Mouse (Mus musculus): ENCODE data around the gene Tmco4. TPM values are rescaled to one million over a fixed set of nuclear protein-coding genes. Genes with fewer than 3 reads are reported as not detected.

Gene Tmco4
- 5.4 and 5.5 TPM in 2 replicates for polyA plus RNA-seq (2016; fragmentation: Nextera tagmentation; extraction: Ambion mirVana)

DNA sequence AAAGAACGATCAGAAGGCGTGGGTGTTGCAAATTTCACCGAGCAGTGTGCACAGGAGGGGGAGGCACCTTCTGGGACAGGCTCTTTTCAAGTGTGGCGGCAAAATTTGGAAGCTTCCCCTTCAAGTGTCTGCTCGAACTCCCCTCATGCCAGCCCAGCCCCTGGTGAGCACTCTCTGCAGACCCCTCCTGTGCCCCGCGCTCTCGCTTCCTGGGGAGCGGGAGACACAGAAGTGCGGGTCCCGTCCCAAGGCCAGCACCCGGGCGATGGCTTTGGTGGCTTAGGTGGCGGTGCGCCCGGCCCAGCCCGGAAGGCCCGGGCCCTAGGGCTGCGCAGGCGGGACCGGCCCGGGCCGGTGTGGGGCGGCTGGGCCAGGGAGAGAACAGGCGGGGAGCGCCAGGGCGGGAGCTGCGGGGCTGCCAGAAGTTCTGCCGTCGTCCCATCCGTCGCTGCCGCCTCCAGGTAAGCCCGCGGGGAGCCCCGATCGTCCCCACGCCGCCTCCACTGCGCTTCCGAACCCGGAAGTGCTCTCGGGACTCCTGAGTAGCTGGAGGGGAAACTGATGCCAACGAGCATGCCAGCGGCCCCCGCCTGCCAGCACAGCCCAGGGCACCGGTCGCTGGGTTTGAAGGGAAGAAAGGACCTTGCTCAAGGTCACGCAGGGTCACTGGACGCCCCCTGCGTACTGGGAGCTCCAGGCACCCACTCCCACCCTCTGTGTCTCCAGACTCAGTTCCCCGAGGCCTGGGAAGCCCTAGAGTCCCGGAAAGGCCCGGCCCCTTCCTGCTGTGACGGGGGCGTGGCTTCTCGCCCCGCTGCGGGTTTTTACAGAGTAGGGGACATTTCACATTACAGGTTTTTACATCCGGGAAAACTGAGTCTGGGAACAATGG is at the start of gene Tmco4:
Gene Tmco4 (plus strand): TSS at position 62 of the 892 bp plus-strand sequence.
- peak; percentile 84 for ATAC-seq (ENCODE audit: insufficient number of reproducible peaks, low FRiP score)
- Histone ChIP-seq H3K36me3 (no peaks in the 10 kb centered on the region), H3K27me3 (replicated peaks) (no peaks in the 10 kb centered on the region), H3K9me3 (replicated peaks) (no peaks in the 10 kb centered on the region), H3K4me2 (peak within 1 kb of the TSS; percentile 91), H3K4me3 (peak within 1 kb of the TSS; percentile 62), H3K27ac (ENCODE audit: poor library complexity, severe bottlenecking) (peak within 1 kb of the TSS; percentile 93), H3K4me1 (replicated peaks) (peaks cover 26% of the 10 kb centered on the region), H3K9ac (peak within 1 kb of the TSS; percentile 90)
- under 1% methylated on average over 56 of the region's 60 CpGs for WGBS

DNA sequence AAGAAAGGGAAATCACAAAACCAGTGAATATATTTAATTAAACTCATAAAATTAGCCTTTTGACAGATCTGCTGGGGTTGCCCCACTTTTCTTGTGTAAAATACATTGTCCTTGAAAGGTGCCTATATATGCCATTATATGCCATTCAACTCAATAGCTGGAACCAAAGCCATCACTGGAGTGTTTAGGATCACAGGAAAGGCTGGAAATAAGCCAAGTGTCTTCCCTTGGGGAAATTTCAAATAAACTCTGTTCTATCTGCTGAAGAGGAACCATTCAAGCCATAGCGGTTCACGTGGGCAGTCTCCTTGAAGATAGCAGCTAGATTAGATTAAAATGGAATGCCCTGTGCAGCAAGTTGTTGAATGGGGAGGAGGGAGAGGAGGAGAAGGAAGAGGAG is 47.1 kb upstream of the Tmco4 start:
- no peaks in the 10 kb centered on the region for H3K9me3 ChIP-seq (replicated peaks)
- H3K36me3 ChIP-seq = no peaks in the 10 kb centered on the region
- WGBS = 24% methylated on average over 2 of the region's 2 CpGs
- H3K4me3 ChIP-seq = no peak overlapping the region
- H3K27ac ChIP-seq (ENCODE audit: poor library complexity, severe bottlenecking) = no peak overlapping the region
- no peak for ATAC-seq (ENCODE audit: insufficient number of reproducible peaks, low FRiP score)
- peaks cover 28% of the 10 kb centered on the region for H3K27me3 ChIP-seq (replicated peaks)
- no peak overlapping the region for H3K9ac ChIP-seq
- H3K4me2 ChIP-seq = no peak overlapping the region
- peaks cover 3% of the 10 kb centered on the region for H3K4me1 ChIP-seq (replicated peaks)

DNA sequence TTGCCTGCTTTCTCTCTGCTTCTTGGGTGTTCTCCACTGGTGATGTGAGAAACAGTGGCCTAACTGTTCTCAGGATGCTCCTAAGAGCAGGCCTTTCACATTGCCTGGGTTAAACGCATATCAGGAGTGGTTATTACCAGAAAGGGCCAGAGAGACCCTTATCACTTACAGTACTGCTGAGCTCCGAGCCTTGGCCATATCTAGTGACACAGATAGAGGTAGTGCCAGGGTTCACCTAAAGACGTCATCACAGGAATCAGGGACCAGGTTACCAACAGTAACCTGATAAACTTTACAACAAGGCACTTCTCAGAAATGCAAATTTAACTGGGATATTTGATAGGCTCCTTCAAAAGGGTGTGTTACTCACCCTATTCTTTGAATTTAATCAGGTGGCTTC is 38.8 kb upstream of the Tmco4 start:
- H3K4me2 ChIP-seq = no peak overlapping the region
- no peaks in the 10 kb centered on the region for H3K4me1 ChIP-seq (replicated peaks)
- no peak overlapping the region for H3K9ac ChIP-seq
- H3K27ac ChIP-seq (ENCODE audit: poor library complexity, severe bottlenecking) = no peak overlapping the region
- H3K9me3 ChIP-seq (replicated peaks) = no peaks in the 10 kb centered on the region
- ATAC-seq (ENCODE audit: insufficient number of reproducible peaks, low FRiP score) = no peak
- H3K4me3 ChIP-seq = no peak overlapping the region
- H3K27me3 ChIP-seq (replicated peaks) = 0 out of 2 replicates have a peak, but pooled peaks cover 9% of the 10 kb centered on the region
- WGBS = 30% methylated on average over 3 of the region's 3 CpGs
- no peaks in the 10 kb centered on the region for H3K36me3 ChIP-seq

DNA sequence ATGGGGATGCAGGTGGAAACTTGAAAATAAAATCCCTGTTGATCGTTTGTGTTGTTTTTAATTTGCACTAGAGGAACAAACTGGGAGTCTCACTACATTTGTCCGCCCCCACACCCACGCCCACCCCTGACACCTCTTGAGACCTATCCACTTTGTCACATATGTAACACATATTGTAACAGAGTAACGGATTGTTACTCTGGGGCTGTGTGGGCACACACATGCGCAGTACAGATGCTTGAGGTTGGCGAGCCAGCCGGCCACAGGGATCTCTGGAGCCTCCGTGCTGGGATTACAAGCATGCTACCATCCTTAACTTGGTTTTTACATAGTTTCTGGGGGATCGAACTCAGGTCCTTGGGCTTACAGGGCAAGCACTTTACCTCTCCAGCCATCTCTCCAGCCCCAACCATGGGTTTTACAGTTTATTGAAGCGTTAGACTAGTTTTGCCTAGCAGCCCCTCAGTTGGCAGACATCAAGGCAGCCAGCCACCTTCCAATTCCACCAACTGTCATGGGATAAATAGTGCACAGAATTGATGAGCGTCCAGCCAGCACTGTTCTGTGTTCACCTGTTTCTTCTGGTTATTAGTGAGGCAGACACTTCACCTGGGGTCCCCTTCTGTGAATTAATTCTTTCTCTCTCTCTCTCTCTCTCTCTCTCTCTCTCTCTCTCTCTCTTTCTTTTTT is 38.1 kb upstream of the Tmco4 start:
- Histone ChIP-seq H3K9me3 (replicated peaks) (no peaks in the 10 kb centered on the region), H3K4me2 (no peak overlapping the region), H3K36me3 (no peaks in the 10 kb centered on the region), H3K27me3 (replicated peaks) (0 out of 2 replicates have a peak, but pooled peaks cover 9% of the 10 kb centered on the region), H3K4me1 (replicated peaks) (no peaks in the 10 kb centered on the region; the same call in 1 of the 2 replicates), H3K9ac (no peak overlapping the region), H3K4me3 (no peak overlapping the region), H3K27ac (ENCODE audit: poor library complexity, severe bottlenecking) (no peak overlapping the region)
- no peak for ATAC-seq (ENCODE audit: insufficient number of reproducible peaks, low FRiP score)
- 77% methylated on average over 11 of the region's 11 CpGs for WGBS

DNA sequence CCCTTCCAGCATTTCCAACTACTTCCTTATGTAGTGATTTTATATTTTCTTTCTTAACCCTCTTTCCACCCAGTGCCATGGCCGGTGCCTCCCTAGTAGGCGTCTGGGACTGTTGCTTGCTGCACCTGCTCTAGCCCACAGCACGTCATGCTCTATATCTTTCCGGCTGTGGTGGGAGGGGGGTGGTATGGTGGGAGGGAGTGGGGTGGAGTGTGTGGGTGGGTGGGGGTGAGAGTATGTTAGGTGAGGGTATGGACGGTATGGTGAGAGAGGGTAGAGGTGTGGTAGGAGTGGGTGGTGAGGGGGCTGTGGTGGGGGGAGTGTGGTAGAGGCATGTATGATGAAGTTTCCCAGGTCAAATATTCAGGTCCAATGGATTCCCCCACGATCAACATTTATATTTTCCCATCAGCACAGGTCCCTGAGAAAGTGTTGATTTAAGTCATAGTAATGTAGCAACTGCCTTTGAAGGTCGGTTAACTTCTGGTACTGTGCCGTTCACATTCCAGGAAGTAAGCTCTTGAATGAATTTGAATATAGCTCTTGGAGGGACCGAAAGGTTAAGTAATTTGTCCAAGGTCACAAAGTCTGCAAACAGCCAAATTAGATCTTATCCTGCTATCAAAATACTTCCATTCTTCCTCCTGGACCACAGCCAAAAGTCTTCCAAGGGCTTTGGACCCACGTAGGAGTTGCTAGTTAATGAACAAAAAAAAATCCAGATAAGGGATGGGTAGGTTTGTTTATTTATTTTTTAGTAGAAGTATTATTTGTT is 34.0 kb upstream of the Tmco4 start:
- H3K4me2 ChIP-seq = no peak overlapping the region
- H3K4me1 ChIP-seq (replicated peaks) = peaks cover 3% of the 10 kb centered on the region
- H3K9ac ChIP-seq = no peak overlapping the region
- peaks cover 7% of the 10 kb centered on the region; the same call in 1 of the 2 replicates for H3K27me3 ChIP-seq (replicated peaks)
- 66% methylated on average over 10 of the region's 10 CpGs for whole genome bisulfite sequencing
- no peak overlapping the region for H3K27ac ChIP-seq (ENCODE audit: poor library complexity, severe bottlenecking)
- no peaks in the 10 kb centered on the region for H3K36me3 ChIP-seq
- no peak for ATAC-seq (ENCODE audit: insufficient number of reproducible peaks, low FRiP score)
- no peak overlapping the region for H3K4me3 ChIP-seq
- H3K9me3 ChIP-seq (replicated peaks) = no peaks in the 10 kb centered on the region

DNA sequence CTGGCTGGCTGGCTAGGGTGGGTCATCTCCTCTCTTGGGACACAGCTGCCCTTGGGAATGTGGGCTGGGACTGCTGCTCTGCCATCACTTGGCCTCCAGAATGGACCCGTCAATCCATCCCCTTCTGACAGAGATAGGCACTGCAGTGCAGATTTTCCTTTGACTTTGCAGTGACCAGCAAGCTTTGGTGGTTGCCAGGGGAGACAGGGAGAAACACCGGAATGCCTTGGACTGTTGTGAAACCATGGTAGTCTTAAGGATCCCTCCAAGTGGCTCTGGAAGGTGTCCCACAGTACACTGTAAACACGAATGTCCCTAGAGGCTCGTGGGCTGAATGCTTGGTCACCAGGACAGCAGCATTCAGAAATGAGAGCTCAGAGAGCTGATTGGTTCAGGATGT is 33.2 kb upstream of the Tmco4 start:
- ATAC-seq (ENCODE audit: insufficient number of reproducible peaks, low FRiP score) = no peak
- H3K9ac ChIP-seq = no peak overlapping the region
- no peak overlapping the region for H3K27ac ChIP-seq (ENCODE audit: poor library complexity, severe bottlenecking)
- no peak overlapping the region for H3K4me2 ChIP-seq
- H3K36me3 ChIP-seq = no peaks in the 10 kb centered on the region
- H3K4me1 ChIP-seq (replicated peaks) = peaks cover 11% of the 10 kb centered on the region
- WGBS = 66% methylated on average over 4 of the region's 4 CpGs
- no peak overlapping the region for H3K4me3 ChIP-seq
- no peaks in the 10 kb centered on the region for H3K9me3 ChIP-seq (replicated peaks)
- H3K27me3 ChIP-seq (replicated peaks) = peaks cover 5% of the 10 kb centered on the region; the same call in 1 of the 2 replicates

DNA sequence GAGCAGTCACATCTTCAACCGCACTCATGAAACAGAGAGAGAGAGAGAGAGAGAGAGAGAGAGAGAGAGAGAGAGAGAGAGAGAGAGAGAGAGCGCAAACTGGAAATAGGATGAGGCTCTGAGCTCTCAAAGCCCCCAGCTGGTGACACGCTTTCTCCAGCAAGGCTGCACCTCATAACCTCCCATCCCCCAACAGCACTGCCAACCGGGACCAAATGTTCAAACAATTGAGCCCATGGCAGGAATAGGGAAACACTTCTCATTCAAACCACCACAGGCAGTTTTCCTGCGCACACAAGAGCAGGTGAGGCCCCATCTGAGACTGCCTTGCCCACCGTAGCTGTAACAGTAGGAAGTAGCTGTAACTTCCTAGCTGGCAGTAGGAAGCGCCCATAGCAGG is 31.3 kb upstream of the Tmco4 start:
- Histone ChIP-seq H3K9ac (no peak overlapping the region), H3K27ac (ENCODE audit: poor library complexity, severe bottlenecking) (no peak overlapping the region), H3K4me1 (replicated peaks) (peaks cover 12% of the 10 kb centered on the region), H3K9me3 (replicated peaks) (no peaks in the 10 kb centered on the region), H3K4me3 (no peak overlapping the region), H3K27me3 (replicated peaks) (peaks cover 4% of the 10 kb centered on the region; the same call in 1 of the 2 replicates), H3K36me3 (no peaks in the 10 kb centered on the region), H3K4me2 (no peak overlapping the region)
- WGBS = 36% methylated on average over 7 of the region's 7 CpGs
- no peak for ATAC-seq (ENCODE audit: insufficient number of reproducible peaks, low FRiP score)

DNA sequence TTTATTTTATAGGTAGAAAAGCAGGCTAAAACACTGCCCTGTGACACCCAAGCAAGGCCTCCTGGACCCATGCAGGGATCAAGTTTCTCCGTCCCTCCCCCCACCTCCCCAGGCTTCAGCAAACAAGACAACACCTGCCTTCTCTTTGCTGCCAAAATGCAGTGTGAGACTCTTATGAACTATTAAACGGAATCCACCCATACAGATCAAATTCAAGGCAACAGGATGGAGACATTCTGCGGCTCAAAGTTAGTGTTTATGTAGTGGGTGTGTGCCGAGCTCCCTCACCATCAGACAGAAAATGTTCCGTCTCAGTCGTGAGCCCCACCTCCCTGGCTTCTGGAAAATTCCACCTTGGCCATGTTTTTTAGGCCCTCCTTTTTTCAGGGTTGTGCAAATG is 30.7 kb upstream of the Tmco4 start:
- H3K9me3 ChIP-seq (replicated peaks) = no peaks in the 10 kb centered on the region
- H3K27ac ChIP-seq (ENCODE audit: poor library complexity, severe bottlenecking) = no peak overlapping the region
- no peaks in the 10 kb centered on the region for H3K36me3 ChIP-seq
- ATAC-seq (ENCODE audit: insufficient number of reproducible peaks, low FRiP score) = no peak
- H3K4me2 ChIP-seq = no peak overlapping the region
- WGBS = 47% methylated on average over 6 of the region's 6 CpGs
- peaks cover 12% of the 10 kb centered on the region for H3K4me1 ChIP-seq (replicated peaks)
- no peak overlapping the region for H3K9ac ChIP-seq
- H3K27me3 ChIP-seq (replicated peaks) = peaks cover 4% of the 10 kb centered on the region; the same call in 1 of the 2 replicates
- no peak overlapping the region for H3K4me3 ChIP-seq

DNA sequence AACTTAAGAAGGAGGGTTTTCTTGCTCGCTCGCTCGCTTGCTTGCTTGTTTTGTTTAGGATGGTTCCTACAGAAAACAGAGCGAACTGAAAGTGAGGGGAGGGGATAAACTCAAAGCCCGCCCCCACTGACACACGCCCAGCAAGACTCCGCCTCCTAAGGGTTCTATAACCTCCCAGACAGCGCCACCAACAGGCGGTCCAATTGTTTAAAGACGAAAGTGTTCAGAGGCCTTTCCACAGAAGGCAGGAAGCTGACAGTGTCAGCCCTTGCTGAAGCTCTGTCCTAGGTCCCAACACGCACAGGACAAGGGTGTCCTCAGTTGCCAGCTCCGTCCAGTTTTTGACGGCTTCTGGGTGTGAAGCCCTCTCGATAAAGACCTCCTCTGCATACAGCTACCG is 29.0 kb upstream of the Tmco4 start:
- H3K27me3 ChIP-seq (replicated peaks) = peaks cover 8% of the 10 kb centered on the region; the same call in 1 of the 2 replicates

DNA sequence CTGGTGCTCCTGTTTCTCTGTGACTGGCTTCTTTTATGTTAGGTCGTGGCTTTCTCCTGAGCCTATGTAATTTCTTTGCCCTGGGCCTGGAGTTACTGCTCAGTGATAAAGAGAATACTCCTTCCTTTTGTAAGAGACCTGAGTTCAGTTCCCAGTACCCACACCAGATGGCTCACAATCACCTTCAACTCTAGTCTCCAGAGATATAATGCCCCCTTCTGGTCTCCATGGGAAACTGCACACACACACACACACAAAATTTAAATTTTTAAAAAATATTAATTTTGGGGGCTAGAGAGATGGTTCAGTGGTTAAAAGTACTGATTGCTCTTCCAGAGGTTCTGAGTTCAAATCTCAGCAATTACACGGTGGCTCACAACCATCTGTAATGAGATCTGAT is 24.4 kb upstream of the Tmco4 start:
- Histone ChIP-seq H3K27ac (ENCODE audit: poor library complexity, severe bottlenecking) (no peak overlapping the region), H3K4me3 (no peak overlapping the region), H3K27me3 (replicated peaks) (0 out of 2 replicates have a peak, but pooled peaks cover 7% of the 10 kb centered on the region), H3K36me3 (no peaks in the 10 kb centered on the region), H3K4me2 (no peak overlapping the region), H3K9ac (no peak overlapping the region), H3K4me1 (replicated peaks) (peaks cover 12% of the 10 kb centered on the region; the same call in 1 of the 2 replicates), H3K9me3 (replicated peaks) (peaks cover 5% of the 10 kb centered on the region; the same call in 1 of the 2 replicates)
- 82% methylated on average over 2 of the region's 2 CpGs for WGBS
- ATAC-seq (ENCODE audit: insufficient number of reproducible peaks, low FRiP score) = no peak

More for the DNA sequence above, 29.0 kb upstream of the Tmco4 start:
- peaks cover 12% of the 10 kb centered on the region for H3K4me1 ChIP-seq (replicated peaks)
- ATAC-seq (ENCODE audit: insufficient number of reproducible peaks, low FRiP score) = peak; percentile 63
- H3K27ac ChIP-seq (ENCODE audit: poor library complexity, severe bottlenecking) = no peak overlapping the region
- H3K9me3 ChIP-seq (replicated peaks) = no peaks in the 10 kb centered on the region
- H3K36me3 ChIP-seq = no peaks in the 10 kb centered on the region
- 20% methylated on average over 15 of the region's 15 CpGs for WGBS
- H3K4me3 ChIP-seq = peak overlapping the region; percentile 35
- H3K4me2 ChIP-seq = peak overlapping the region; percentile 47
- no peak overlapping the region for H3K9ac ChIP-seq

All from heart, embryonic 12.5 days (tissue).